16 mouse cellular contexts compared by ENCODE assay signal in genomic region chr19:28503011-28503410, GRCm38 (mm10).
DNase-seq lines count a peak whose midpoint lies in the region; ATAC-seq and TF ChIP-seq lines count a peak whose summit lies in the region.
"Had no signal": no experiment of that assay in that cellular context is flagged by ENCODE, and none has a peak within 500 bp of the region (broad histone marks: within the 10 kb centered on the region; RNA-seq: fewer than 3 reads in every experiment).

No protein-coding gene starts in this region.

- 0 out of 2 replicates have a peak, but pooled peaks cover 2% of the 10 kb centered on the region for H3K4me1 ChIP-seq in hindbrain, embryonic 10.5 days (replicated peaks)
- no peaks in the 10 kb centered on the region for H3K4me1 ChIP-seq in hindbrain, embryonic 12.5 days
- no peaks in the 10 kb centered on the region for H3K4me1 ChIP-seq in forebrain, embryonic 16.5 days (replicated peaks; ENCODE audit: control insufficient read depth, insufficient read depth, low read length)
- H3K4me1 ChIP-seq: forebrain, embryonic 13.5 days; liver, embryonic 12.5 days had no signal

- H3K9me3 ChIP-seq in hindbrain, embryonic 10.5 days, result no peaks in the 10 kb centered on the region
- H3K9me3 ChIP-seq in hindbrain, embryonic 12.5 days (replicated peaks), result no peaks in the 10 kb centered on the region
- H3K9me3 ChIP-seq in forebrain, embryonic 16.5 days (ENCODE audit: control insufficient read depth, low read length), result no peaks in the 10 kb centered on the region
- H3K9me3 ChIP-seq: forebrain, embryonic 13.5 days; liver, embryonic 12.5 days had no signal

- no peak overlapping the region for H3K4me2 ChIP-seq in hindbrain, embryonic 12.5 days (replicated peaks)
- H3K4me2 ChIP-seq in forebrain, embryonic 16.5 days (ENCODE audit: low read length), result no peak overlapping the region
- H3K4me2 ChIP-seq: forebrain, embryonic 13.5 days; liver, embryonic 12.5 days had no signal

- 77% methylated on average over 12 of the region's 12 CpGs for WGBS in hindbrain, embryonic 10.5 days
- 77% methylated on average over 12 of the region's 12 CpGs for WGBS in hindbrain, embryonic 12.5 days
- 78% methylated on average over 12 of the region's 12 CpGs for WGBS in forebrain, embryonic 16.5 days

- DNase-seq in hindbrain, embryonic 10.5 days (ENCODE audit: low spot score), result no peak
- DNase-seq in layer of hippocampus, adult 2 months (ENCODE audit: low spot score in 2 of 2), result peak; percentile 70 to 78
- DNase-seq in left cerebral cortex, postnatal 10 days (ENCODE audit: extremely low spot score in 1 of 2, low spot score in 2 of 2), result peak; percentile 26 to 42
- DNase-seq in right cerebral cortex, postnatal 36 days (ENCODE audit: low spot score in 2 of 2), result peak; percentile 57 to 86
- no peak for DNase-seq in urinary bladder, postnatal 10 days (ENCODE audit: low spot score)
- no peak for DNase-seq in liver
- DNase-seq: B cell, adult 2 months; cerebellum, postnatal 25 days; kidney, postnatal 10 days; lung, postnatal 36 days; thymus, postnatal 14 days had no signal

- no peak for ATAC-seq in hindbrain, embryonic 12.5 days (ENCODE audit: low FRiP score)
- no peak for ATAC-seq in forebrain, embryonic 16.5 days
- ATAC-seq: forebrain, embryonic 13.5 days; hindbrain, postnatal 0 days; liver, embryonic 12.5 days had no signal

- 0 out of 2 replicates have a peak overlapping the region, but pooled peaks have one; percentile 16 for H3K27ac ChIP-seq in hindbrain, embryonic 10.5 days
- no peak overlapping the region for H3K27ac ChIP-seq in hindbrain, embryonic 12.5 days
- H3K27ac ChIP-seq in layer of hippocampus, adult 2 months, result peak overlapping the region; percentile 87
- no peak overlapping the region for H3K27ac ChIP-seq in forebrain, embryonic 16.5 days (ENCODE audit: low read length)
- H3K27ac ChIP-seq: forebrain, embryonic 13.5 days; hindbrain, postnatal 0 days; liver, embryonic 12.5 days had no signal

- no peaks in the 10 kb centered on the region for H3K36me3 ChIP-seq in hindbrain, embryonic 10.5 days
- H3K36me3 ChIP-seq in hindbrain, embryonic 12.5 days, result no peaks in the 10 kb centered on the region
- H3K36me3 ChIP-seq in forebrain, embryonic 16.5 days (ENCODE audit: control insufficient read depth, insufficient read depth), result no peaks in the 10 kb centered on the region
- H3K36me3 ChIP-seq: liver, embryonic 12.5 days had no signal

- intact Hi-C loops in left cerebral cortex, postnatal 10 days (cut with DNase I), result no loop called here

- no peaks in the 10 kb centered on the region for H3K27me3 ChIP-seq in hindbrain, embryonic 10.5 days (ENCODE audit: insufficient read depth, poor library complexity, severe bottlenecking)
- no peaks in the 10 kb centered on the region for H3K27me3 ChIP-seq in hindbrain, embryonic 12.5 days
- no peaks in the 10 kb centered on the region for H3K27me3 ChIP-seq in forebrain, embryonic 16.5 days (replicated peaks; ENCODE audit: control insufficient read depth, insufficient read depth, low read length)
- H3K27me3 ChIP-seq: forebrain, embryonic 13.5 days; liver, embryonic 12.5 days had no signal

- no peak overlapping the region for H3K9ac ChIP-seq in hindbrain, embryonic 12.5 days
- H3K9ac ChIP-seq in forebrain, embryonic 16.5 days (replicated peaks; ENCODE audit: low read depth, low read length), result no peak overlapping the region
- H3K9ac ChIP-seq: forebrain, embryonic 13.5 days; liver, embryonic 12.5 days had no signal

- no peak overlapping the region for H3K4me3 ChIP-seq in hindbrain, embryonic 10.5 days
- no peak overlapping the region for H3K4me3 ChIP-seq in hindbrain, embryonic 12.5 days
- no peak overlapping the region for H3K4me3 ChIP-seq in layer of hippocampus, adult 2 months
- no peak overlapping the region for H3K4me3 ChIP-seq in forebrain, embryonic 16.5 days (replicated peaks; ENCODE audit: low read length)
- H3K4me3 ChIP-seq: forebrain, embryonic 13.5 days; liver, embryonic 12.5 days had no signal

- no peak for TF ChIP-seq CTCF in layer of hippocampus, adult 2 months (conservative IDR thresholded peaks at IDR 0.05)

Comparison
In these comparisons a context has a peak if more than half of its experiments do, and no peak if none do; other contexts are left out.
1. H3K27ac ChIP-seq: peak in hindbrain, embryonic 10.5 days (single experiment) and layer of hippocampus, adult 2 months (single experiment); none in hindbrain, embryonic 12.5 days (single experiment) and forebrain, embryonic 16.5 days (single experiment).
2. DNase-seq: peak in layer of hippocampus, adult 2 months (2 of 2), left cerebral cortex, postnatal 10 days (2 of 2) and right cerebral cortex, postnatal 36 days (2 of 2); none in hindbrain, embryonic 10.5 days (single experiment), urinary bladder, postnatal 10 days (single experiment) and liver (single experiment).